In the genomic region with DNA sequence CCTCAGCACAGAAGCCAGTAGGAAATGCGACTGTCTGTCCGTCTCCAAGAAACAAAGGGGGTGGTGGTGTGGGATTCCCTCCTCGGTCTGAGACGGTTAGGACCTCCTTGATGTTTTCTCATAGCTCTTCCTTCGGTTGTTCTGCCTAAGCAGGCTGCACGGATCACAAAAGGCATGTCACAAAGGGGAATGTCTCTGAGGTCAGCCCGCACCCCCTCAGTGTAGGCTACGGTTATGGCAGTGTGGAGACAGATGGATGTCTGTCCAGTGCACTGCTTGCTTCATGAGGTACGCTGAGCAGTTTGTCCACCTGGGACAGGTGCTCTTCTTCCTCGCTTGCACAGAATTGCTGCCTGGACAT, we compare ENCODE assay signal across 13 mouse cellular contexts. TPM values are rescaled to one million over a fixed set of nuclear protein-coding genes. Genes with fewer than 3 reads are reported as not detected.
DNase-seq lines count a peak whose midpoint lies in the region; ATAC-seq and TF ChIP-seq lines count a peak whose summit lies in the region.
"Had no signal": no experiment of that assay in that cellular context is flagged by ENCODE, and none has a peak within 500 bp of the region (broad histone marks: within the 10 kb centered on the region; RNA-seq: fewer than 3 reads in every experiment).

No protein-coding gene starts in this region.

- 0 out of 2 replicates have a peak, but pooled peaks cover 3% of the 10 kb centered on the region for H3K9me3 ChIP-seq in forebrain, embryonic 12.5 days
- no peaks in the 10 kb centered on the region for H3K9me3 ChIP-seq in hindbrain, embryonic 15.5 days
- no peaks in the 10 kb centered on the region for H3K9me3 ChIP-seq in neural tube, embryonic 12.5 days

- ATAC-seq in forebrain, embryonic 12.5 days (ENCODE audit: low FRiP score), result peak; percentile 57
- peak; percentile 57 for ATAC-seq in hindbrain, embryonic 15.5 days (ENCODE audit: low FRiP score, low read depth)
- ATAC-seq in neural tube, embryonic 12.5 days (ENCODE audit: low FRiP score, low read depth), result peak; percentile 55
- ATAC-seq: CD4-positive, CD25-positive, alpha-beta regulatory T cell, adult 4 months had no signal

- no peaks in the 10 kb centered on the region for H3K27me3 ChIP-seq in forebrain, embryonic 12.5 days
- H3K27me3 ChIP-seq in hindbrain, embryonic 15.5 days, result no peaks in the 10 kb centered on the region
- no peaks in the 10 kb centered on the region for H3K27me3 ChIP-seq in neural tube, embryonic 12.5 days (replicated peaks)

- DNase-seq in left cerebral cortex, adult 2 months (ENCODE audit: extremely low spot score in 1 of 2, low spot score in 2 of 2), result no peak
- no peak for DNase-seq in left cerebral cortex, adult 9 months (ENCODE audit: low spot score in 2 of 2)
- DNase-seq in spleen, postnatal 14 days (ENCODE audit: low spot score in 2 of 2), result no peak
- DNase-seq in kidney, postnatal 4 days, result no peak
- DNase-seq in heart, adult 8-10 months (ENCODE audit: low spot score), result no peak
- DNase-seq: adrenal gland, postnatal 14 days; gastrocnemius, postnatal 36 days; heart, postnatal 4 days; thymus, postnatal 4 days had no signal

- intact Hi-C loops in left cerebral cortex, adult 2 months (cut with DNase I), result loop anchor here (5.0 kb wide), 1 partner anchor 52 kb away; a partner anchor contains a TSS

- H3K4me3 ChIP-seq in left cerebral cortex, adult 2 months, result peak overlapping the region; percentile 33
- H3K4me3 ChIP-seq in forebrain, embryonic 12.5 days (replicated peaks), result no peak overlapping the region
- 0 out of 2 replicates have a peak overlapping the region, but pooled peaks have one; percentile 9 for H3K4me3 ChIP-seq in hindbrain, embryonic 15.5 days
- H3K4me3 ChIP-seq in neural tube, embryonic 12.5 days, result no peak overlapping the region

- peaks cover 19% of the 10 kb centered on the region for H3K4me1 ChIP-seq in forebrain, embryonic 12.5 days
- H3K4me1 ChIP-seq in hindbrain, embryonic 15.5 days (replicated peaks), result peaks cover 20% of the 10 kb centered on the region
- peaks cover 18% of the 10 kb centered on the region; the same call in 1 of the 2 replicates for H3K4me1 ChIP-seq in neural tube, embryonic 12.5 days

- H3K9ac ChIP-seq in forebrain, embryonic 12.5 days, result no peak overlapping the region
- H3K9ac ChIP-seq in hindbrain, embryonic 15.5 days, result 0 out of 2 replicates have a peak overlapping the region, but pooled peaks have one; percentile 6
- H3K9ac ChIP-seq in neural tube, embryonic 12.5 days, result 0 out of 2 replicates have a peak overlapping the region, but pooled peaks have one; percentile 2

- H3K36me3 ChIP-seq in forebrain, embryonic 12.5 days (replicated peaks), result peaks cover 6% of the 10 kb centered on the region; the same call in 1 of the 2 replicates
- no peaks in the 10 kb centered on the region for H3K36me3 ChIP-seq in hindbrain, embryonic 15.5 days
- H3K36me3 ChIP-seq in neural tube, embryonic 12.5 days, result peaks cover 6% of the 10 kb centered on the region; the same call in 1 of the 2 replicates

- peak overlapping the region; percentile 39 for H3K4me2 ChIP-seq in forebrain, embryonic 12.5 days
- H3K4me2 ChIP-seq in hindbrain, embryonic 15.5 days, result peak overlapping the region; percentile 49
- peak overlapping the region; percentile 38 for H3K4me2 ChIP-seq in neural tube, embryonic 12.5 days (replicated peaks)

- WGBS in forebrain, embryonic 12.5 days, result 39% methylated on average over 10 of the region's 10 CpGs
- WGBS in hindbrain, embryonic 15.5 days, result 23% methylated on average over 10 of the region's 10 CpGs
- 39% methylated on average over 10 of the region's 10 CpGs for whole genome bisulfite sequencing in neural tube, embryonic 12.5 days

- H3K27ac ChIP-seq in left cerebral cortex, adult 2 months, result peak overlapping the region; percentile 71; the same call in 1 of the 2 replicates
- peak overlapping the region; percentile 85 for H3K27ac ChIP-seq in forebrain, embryonic 12.5 days
- H3K27ac ChIP-seq in hindbrain, embryonic 15.5 days (replicated peaks), result peak overlapping the region; percentile 85
- H3K27ac ChIP-seq in neural tube, embryonic 12.5 days, result no peak overlapping the region

- no peak for TF ChIP-seq CTCF in left cerebral cortex, adult 2 months (IDR thresholded peaks at IDR 0.05)

RNA-seq across cellular contexts. Expression of a gene that starts 35.2 kb away (rescaled TPM):
- 10 to 100 TPM; 77.3 to 79.5 TPM for total RNA-seq in left cerebral cortex, adult 2 months (2021)
- 20.8 and 22.0 TPM in 2 replicates for polyA plus RNA-seq in forebrain, embryonic 12.5 days (2016; fragmentation: Nextera tagmentation; extraction: Ambion mirVana)
- polyA plus RNA-seq in hindbrain, embryonic 15.5 days (2015; fragmentation: Nextera tagmentation; extraction: Ambion mirVana), result 38.8 and 41.1 TPM in 2 replicates
- polyA plus RNA-seq in neural tube, embryonic 12.5 days (2016; fragmentation: Nextera tagmentation; extraction: Ambion mirVana), result 32.4 and 33.3 TPM in 2 replicates
- total RNA-seq in heart, adult 8-10 months (2022), result 10 to 100 TPM in 1 of 4 experiments, 1 to 10 TPM in 3; 6.3 to 11.3 (median 9.1) TPM

RNA-seq across cellular contexts. Expression of a gene that starts 54.2 kb away (rescaled TPM):
- total RNA-seq in left cerebral cortex, adult 2 months (2021), result 10 to 100 TPM; 15.6 to 15.9 TPM
- 13.4 and 14.9 TPM in 2 replicates for polyA plus RNA-seq in forebrain, embryonic 12.5 days (2016; fragmentation: Nextera tagmentation; extraction: Ambion mirVana)
- polyA plus RNA-seq in hindbrain, embryonic 15.5 days (2015; fragmentation: Nextera tagmentation; extraction: Ambion mirVana), result 8.5 TPM in 2 replicates
- polyA plus RNA-seq in neural tube, embryonic 12.5 days (2016; fragmentation: Nextera tagmentation; extraction: Ambion mirVana), result 11.1 and 12.5 TPM in 2 replicates
- 1 to 10 TPM; 6.7 to 7.8 (median 6.9) TPM for total RNA-seq in heart, adult 8-10 months (2022)

Comparison
In these comparisons a context has a peak if more than half of its experiments do, and no peak if none do; other contexts are left out.
1. H3K4me3 ChIP-seq: peak in left cerebral cortex, adult 2 months (single experiment) and hindbrain, embryonic 15.5 days (single experiment); none in forebrain, embryonic 12.5 days (single experiment) and neural tube, embryonic 12.5 days (single experiment).
2. Peak in every context shown above with its lines, with median percentiles within 50 percentile points of each other: ATAC-seq and H3K4me2 ChIP-seq.